Mouse (Mus musculus): ENCODE results near the gene Acsbg1. TPM values are rescaled to one million over a fixed set of nuclear protein-coding genes. Genes with fewer than 3 reads are reported as not detected.

Acsbg1 gene
- polyA plus RNA-seq, 1 experiment from 2014 or later, result 4.4 TPM

GRCm38 (mm10) chr9:54647456-54647855 is 14.2 kb downstream of the Acsbg1 start:
- WGBS, result 12% methylated on average over 2 of the region's 2 CpGs
- Histone ChIP-seq H3K4me1 (ENCODE audit: insufficient read depth, low read length) (no peaks in the 10 kb centered on the region), H3K9me3 (ENCODE audit: low read length) (no peaks in the 10 kb centered on the region), H3K9ac (replicated peaks; ENCODE audit: low read length) (no peak overlapping the region), H3K4me2 (replicated peaks; ENCODE audit: low read depth, low read length) (no peak overlapping the region), H3K27me3 (ENCODE audit: insufficient read depth, low read length) (no peaks in the 10 kb centered on the region), H3K36me3 (ENCODE audit: insufficient read depth, low read length) (no peaks in the 10 kb centered on the region), H3K4me3 (ENCODE audit: low read length) (no peak overlapping the region), H3K27ac (ENCODE audit: low read length) (no peak overlapping the region)
- ATAC-seq (ENCODE audit: low FRiP score, low TSS enrichment), result no peak

- no peaks in the 10 kb centered on the region for H3K4me1 ChIP-seq (ENCODE audit: insufficient read depth, low read length)
- H3K4me3 ChIP-seq (ENCODE audit: low read length), result no peak overlapping the region
- H3K27ac ChIP-seq (ENCODE audit: low read length), result no peak overlapping the region
- no peak overlapping the region for H3K9ac ChIP-seq (replicated peaks; ENCODE audit: low read length)
- H3K36me3 ChIP-seq (ENCODE audit: insufficient read depth, low read length), result no peaks in the 10 kb centered on the region
- H3K27me3 ChIP-seq (ENCODE audit: insufficient read depth, low read length), result no peaks in the 10 kb centered on the region
- no peak for ATAC-seq (ENCODE audit: low FRiP score, low TSS enrichment)
- 69% methylated on average over 9 of the region's 9 CpGs for WGBS
- no peaks in the 10 kb centered on the region for H3K9me3 ChIP-seq (ENCODE audit: low read length)
- no peak overlapping the region for H3K4me2 ChIP-seq (replicated peaks; ENCODE audit: low read depth, low read length)
These were observed 15.4 kb downstream of the Acsbg1 start for GRCm38 (mm10) chr9:54646252-54646651.

- Histone ChIP-seq H3K9ac (replicated peaks; ENCODE audit: low read length) (no peak overlapping the region), H3K9me3 (ENCODE audit: low read length) (no peaks in the 10 kb centered on the region), H3K27ac (ENCODE audit: low read length) (no peak overlapping the region), H3K4me2 (replicated peaks; ENCODE audit: low read depth, low read length) (no peak overlapping the region), H3K4me3 (ENCODE audit: low read length) (no peak overlapping the region), H3K36me3 (ENCODE audit: insufficient read depth, low read length) (no peaks in the 10 kb centered on the region), H3K27me3 (ENCODE audit: insufficient read depth, low read length) (no peaks in the 10 kb centered on the region), H3K4me1 (ENCODE audit: insufficient read depth, low read length) (no peaks in the 10 kb centered on the region)
- WGBS, result 84% methylated on average over 6 of the region's 6 CpGs
- no peak for ATAC-seq (ENCODE audit: low FRiP score, low TSS enrichment)
These were observed 16.1 kb downstream of the Acsbg1 start for GRCm38 (mm10) chr9:54645530-54645929.

GRCm38 (mm10) chr9:54643179-54643578 is 18.5 kb downstream of the Acsbg1 start:
- Histone ChIP-seq H3K36me3 (ENCODE audit: insufficient read depth, low read length) (no peaks in the 10 kb centered on the region), H3K4me1 (ENCODE audit: insufficient read depth, low read length) (no peaks in the 10 kb centered on the region), H3K4me3 (ENCODE audit: low read length) (no peak overlapping the region), H3K9ac (replicated peaks; ENCODE audit: low read length) (no peak overlapping the region), H3K4me2 (replicated peaks; ENCODE audit: low read depth, low read length) (no peak overlapping the region), H3K27me3 (ENCODE audit: insufficient read depth, low read length) (no peaks in the 10 kb centered on the region), H3K27ac (ENCODE audit: low read length) (no peak overlapping the region), H3K9me3 (ENCODE audit: low read length) (no peaks in the 10 kb centered on the region)
- ATAC-seq (ENCODE audit: low FRiP score, low TSS enrichment), result peak; percentile 42; the same call in 1 of the 2 replicates
- 90% methylated on average over 7 of the region's 7 CpGs for WGBS

- H3K27me3 ChIP-seq (ENCODE audit: insufficient read depth, low read length), result no peaks in the 10 kb centered on the region
- H3K36me3 ChIP-seq (ENCODE audit: insufficient read depth, low read length), result no peaks in the 10 kb centered on the region
- no peak for ATAC-seq (ENCODE audit: low FRiP score, low TSS enrichment)
- WGBS, result 75% methylated on average over 4 of the region's 4 CpGs
- no peaks in the 10 kb centered on the region for H3K4me1 ChIP-seq (ENCODE audit: insufficient read depth, low read length)
- H3K4me2 ChIP-seq (replicated peaks; ENCODE audit: low read depth, low read length), result no peak overlapping the region
- no peak overlapping the region for H3K4me3 ChIP-seq (ENCODE audit: low read length)
- no peak overlapping the region for H3K27ac ChIP-seq (ENCODE audit: low read length)
- no peak overlapping the region for H3K9ac ChIP-seq (replicated peaks; ENCODE audit: low read length)
- H3K9me3 ChIP-seq (ENCODE audit: low read length), result no peaks in the 10 kb centered on the region
These were observed 19.1 kb downstream of the Acsbg1 start for GRCm38 (mm10) chr9:54642556-54642955.

- 70% methylated on average over 2 of the region's 2 CpGs for WGBS
- H3K36me3 ChIP-seq (ENCODE audit: insufficient read depth, low read length), result no peaks in the 10 kb centered on the region
- no peak overlapping the region for H3K9ac ChIP-seq (replicated peaks; ENCODE audit: low read length)
- no peaks in the 10 kb centered on the region for H3K9me3 ChIP-seq (ENCODE audit: low read length)
- H3K4me2 ChIP-seq (replicated peaks; ENCODE audit: low read depth, low read length), result no peak overlapping the region
- ATAC-seq (ENCODE audit: low FRiP score, low TSS enrichment), result no peak
- no peak overlapping the region for H3K27ac ChIP-seq (ENCODE audit: low read length)
- no peaks in the 10 kb centered on the region for H3K4me1 ChIP-seq (ENCODE audit: insufficient read depth, low read length)
- no peaks in the 10 kb centered on the region for H3K27me3 ChIP-seq (ENCODE audit: insufficient read depth, low read length)
- H3K4me3 ChIP-seq (ENCODE audit: low read length), result no peak overlapping the region
These were observed 19.5 kb downstream of the Acsbg1 start for GRCm38 (mm10) chr9:54642149-54642548.

- no peak overlapping the region for H3K4me3 ChIP-seq (ENCODE audit: low read length)
- H3K27ac ChIP-seq (ENCODE audit: low read length), result no peak overlapping the region
- H3K9ac ChIP-seq (replicated peaks; ENCODE audit: low read length), result no peak overlapping the region
- 69% methylated on average over 3 of the region's 3 CpGs for WGBS
- no peaks in the 10 kb centered on the region for H3K4me1 ChIP-seq (ENCODE audit: insufficient read depth, low read length)
- H3K4me2 ChIP-seq (replicated peaks; ENCODE audit: low read depth, low read length), result no peak overlapping the region
- no peaks in the 10 kb centered on the region for H3K9me3 ChIP-seq (ENCODE audit: low read length)
- no peak for ATAC-seq (ENCODE audit: low FRiP score, low TSS enrichment)
- no peaks in the 10 kb centered on the region for H3K36me3 ChIP-seq (ENCODE audit: insufficient read depth, low read length)
- no peaks in the 10 kb centered on the region for H3K27me3 ChIP-seq (ENCODE audit: insufficient read depth, low read length)
These were observed 20.1 kb downstream of the Acsbg1 start for GRCm38 (mm10) chr9:54641548-54641947.

GRCm38 (mm10) chr9:54639192-54639591 is 22.5 kb downstream of the Acsbg1 start:
- Histone ChIP-seq H3K4me3 (ENCODE audit: low read length) (no peak overlapping the region), H3K4me1 (ENCODE audit: insufficient read depth, low read length) (no peaks in the 10 kb centered on the region), H3K9ac (replicated peaks; ENCODE audit: low read length) (no peak overlapping the region), H3K9me3 (ENCODE audit: low read length) (no peaks in the 10 kb centered on the region), H3K27ac (ENCODE audit: low read length) (no peak overlapping the region), H3K4me2 (replicated peaks; ENCODE audit: low read depth, low read length) (no peak overlapping the region), H3K36me3 (ENCODE audit: insufficient read depth, low read length) (no peaks in the 10 kb centered on the region), H3K27me3 (ENCODE audit: insufficient read depth, low read length) (no peaks in the 10 kb centered on the region)
- 54% methylated on average over 2 of the region's 2 CpGs for WGBS
- no peak for ATAC-seq (ENCODE audit: low FRiP score, low TSS enrichment)

GRCm38 (mm10) chr9:54637510-54638314 is 24.0 kb downstream of the Acsbg1 start:
- Histone ChIP-seq H3K4me1 (ENCODE audit: insufficient read depth, low read length) (no peaks in the 10 kb centered on the region), H3K27me3 (ENCODE audit: insufficient read depth, low read length) (no peaks in the 10 kb centered on the region), H3K9me3 (ENCODE audit: low read length) (no peaks in the 10 kb centered on the region), H3K9ac (replicated peaks; ENCODE audit: low read length) (no peak overlapping the region), H3K36me3 (ENCODE audit: insufficient read depth, low read length) (no peaks in the 10 kb centered on the region), H3K4me3 (ENCODE audit: low read length) (no peak overlapping the region), H3K4me2 (replicated peaks; ENCODE audit: low read depth, low read length) (no peak overlapping the region), H3K27ac (ENCODE audit: low read length) (no peak overlapping the region)
- no peak for ATAC-seq (ENCODE audit: low FRiP score, low TSS enrichment)
- WGBS, result 64% methylated on average over 5 of the region's 5 CpGs

GRCm38 (mm10) chr9:54633401-54633800 is 28.3 kb downstream of the Acsbg1 start:
- Histone ChIP-seq H3K36me3 (ENCODE audit: insufficient read depth, low read length) (no peaks in the 10 kb centered on the region), H3K4me3 (ENCODE audit: low read length) (no peak overlapping the region), H3K9ac (replicated peaks; ENCODE audit: low read length) (no peak overlapping the region), H3K4me2 (replicated peaks; ENCODE audit: low read depth, low read length) (no peak overlapping the region), H3K27ac (ENCODE audit: low read length) (no peak overlapping the region), H3K9me3 (ENCODE audit: low read length) (no peaks in the 10 kb centered on the region), H3K4me1 (ENCODE audit: insufficient read depth, low read length) (no peaks in the 10 kb centered on the region), H3K27me3 (ENCODE audit: insufficient read depth, low read length) (no peaks in the 10 kb centered on the region)
- 75% methylated on average over 2 of the region's 2 CpGs for WGBS
- no peak for ATAC-seq (ENCODE audit: low FRiP score, low TSS enrichment)

All from kidney, embryonic 16.5 days (tissue).